Mouse (Mus musculus): ENCODE measurements around the gene Slc26a3.

- TF ChIP-seq CTCF (IDR thresholded peaks at IDR 0.05 in 2 of 3, conservative IDR thresholded peaks at IDR 0.05 in 1 of 3; ENCODE audit: control insufficient read depth in 1 of 3, insufficient read depth in 1 of 3, low read depth in 2 of 3, low read length in 3 of 3, poor library complexity in 1 of 3, severe bottlenecking in 1 of 3), result no peak
- no peak for TF ChIP-seq RCOR1 (IDR thresholded peaks at IDR 0.05; ENCODE audit: low read depth, low read length)
- no peak for TF ChIP-seq SIN3A (IDR thresholded peaks at IDR 0.05; ENCODE audit: low read length)
- TF ChIP-seq BHLHE40 (IDR thresholded peaks at IDR 0.05; ENCODE audit: borderline replicate concordance, low read depth, low read length), result no peak
- no peak for TF ChIP-seq POLR2A (IDR thresholded peaks at IDR 0.05; ENCODE audit: control insufficient read depth in 1 of 2, insufficient read depth in 1 of 2, low read depth in 1 of 2, low read length in 2 of 2, poor library complexity in 1 of 2)
- TF ChIP-seq KAT2A (conservative IDR thresholded peaks at IDR 0.05; ENCODE audit: low read depth, low read length), result no peak
- TF ChIP-seq TBP (IDR thresholded peaks at IDR 0.05; ENCODE audit: low read depth, low read length), result no peak
- no peak for TF ChIP-seq GATA1 (IDR thresholded peaks at IDR 0.05; ENCODE audit: low read depth, low read length)
- TF ChIP-seq MYC (IDR thresholded peaks at IDR 0.05; ENCODE audit: low read depth, low read length), result no peak
- TF ChIP-seq POLR2AphosphoS2 (IDR thresholded peaks at IDR 0.05; ENCODE audit: low read length), result no peak; the same call in 1 of the 2 replicates
- no peak for TF ChIP-seq TAL1 (IDR thresholded peaks at IDR 0.05; ENCODE audit: low read length)
- TF ChIP-seq TCF12 (IDR thresholded peaks at IDR 0.05; ENCODE audit: low read depth, low read length), result no peak
Measured at GRCm38 (mm10) chr12:31486431-31486830, 95.8 kb downstream of the Slc26a3 start.
